Mouse (Mus musculus): ENCODE measurements at regions not wholly inside any gene's neighbourhood (a gene's known extent, or its start where the extent isn't known, plus 50 kb on each side); places are given as distances from the start of the nearest gene placed in this dataset.

- Histone ChIP-seq H3K27me3 (replicated peaks) (no peaks in the 10 kb centered on the region), H3K4me1 (no peaks in the 10 kb centered on the region), H3K36me3 (replicated peaks) (no peaks in the 10 kb centered on the region), H3K9ac (no peak overlapping the region), H3K27ac (no peak overlapping the region), H3K4me3 (no peak overlapping the region), H3K9me3 (no peaks in the 10 kb centered on the region), H3K4me2 (no peak overlapping the region)
- WGBS: 80% methylated on average over 2 of the region's 2 CpGs
- no peak for ATAC-seq (replicated peaks)
Measured at GRCm38 (mm10) chr15:64533169-64533795, 284.2 kb upstream of the Gm21798 start.

- 67% methylated on average over 6 of the region's 6 CpGs for WGBS
- Histone ChIP-seq H3K9me3 (no peaks in the 10 kb centered on the region), H3K4me3 (no peak overlapping the region), H3K9ac (no peak overlapping the region), H3K36me3 (replicated peaks) (no peaks in the 10 kb centered on the region), H3K4me1 (no peaks in the 10 kb centered on the region), H3K4me2 (no peak overlapping the region), H3K27me3 (replicated peaks) (no peaks in the 10 kb centered on the region), H3K27ac (no peak overlapping the region)
- ATAC-seq (replicated peaks): no peak
Measured at GRCm38 (mm10) chr15:64534166-64534565, 283.3 kb upstream of the Gm21798 start.

GRCm38 (mm10) chr15:64535160-64535559, 282.3 kb upstream of the Gm21798 start:
- no peaks in the 10 kb centered on the region for H3K4me1 ChIP-seq
- 91% methylated on average over 2 of the region's 2 CpGs for WGBS
- no peak for ATAC-seq (replicated peaks)
- H3K36me3 ChIP-seq (replicated peaks): no peaks in the 10 kb centered on the region
- no peaks in the 10 kb centered on the region for H3K9me3 ChIP-seq
- no peak overlapping the region for H3K27ac ChIP-seq
- H3K27me3 ChIP-seq (replicated peaks): no peaks in the 10 kb centered on the region
- H3K4me2 ChIP-seq: no peak overlapping the region
- H3K4me3 ChIP-seq: no peak overlapping the region
- H3K9ac ChIP-seq: no peak overlapping the region

- Histone ChIP-seq H3K36me3 (replicated peaks) (no peaks in the 10 kb centered on the region), H3K4me1 (no peaks in the 10 kb centered on the region), H3K9ac (no peak overlapping the region), H3K4me2 (no peak overlapping the region), H3K4me3 (no peak overlapping the region), H3K27ac (no peak overlapping the region), H3K27me3 (replicated peaks) (no peaks in the 10 kb centered on the region), H3K9me3 (no peaks in the 10 kb centered on the region)
- 0 out of 2 replicates have a peak, but pooled peaks have one; percentile 54 for ATAC-seq (replicated peaks)
- WGBS: 71% methylated on average over 3 of the region's 3 CpGs
Measured at GRCm38 (mm10) chr15:64541395-64541794, 276.1 kb upstream of the Gm21798 start.

GRCm38 (mm10) chr15:64542250-64542901, 275.1 kb upstream of the Gm21798 start:
- ATAC-seq (replicated peaks): no peak
- Histone ChIP-seq H3K4me3 (no peak overlapping the region), H3K9ac (no peak overlapping the region), H3K36me3 (replicated peaks) (no peaks in the 10 kb centered on the region), H3K9me3 (no peaks in the 10 kb centered on the region), H3K4me2 (no peak overlapping the region), H3K27me3 (replicated peaks) (no peaks in the 10 kb centered on the region), H3K27ac (no peak overlapping the region), H3K4me1 (no peaks in the 10 kb centered on the region)
- 81% methylated on average over 8 of the region's 8 CpGs for WGBS

GRCm38 (mm10) chr15:64542908-64543307, 274.6 kb upstream of the Gm21798 start:
- ATAC-seq (replicated peaks): no peak
- H3K9me3 ChIP-seq: no peaks in the 10 kb centered on the region
- H3K27ac ChIP-seq: no peak overlapping the region
- WGBS: 94% methylated on average over 1 of the region's 1 CpGs
- no peak overlapping the region for H3K9ac ChIP-seq
- no peaks in the 10 kb centered on the region for H3K4me1 ChIP-seq
- H3K36me3 ChIP-seq (replicated peaks): no peaks in the 10 kb centered on the region
- no peak overlapping the region for H3K4me2 ChIP-seq
- no peak overlapping the region for H3K4me3 ChIP-seq
- no peaks in the 10 kb centered on the region for H3K27me3 ChIP-seq (replicated peaks)

- no peaks in the 10 kb centered on the region for H3K9me3 ChIP-seq
- H3K9ac ChIP-seq: no peak overlapping the region
- no peak overlapping the region for H3K4me2 ChIP-seq
- no peaks in the 10 kb centered on the region for H3K27me3 ChIP-seq (replicated peaks)
- H3K4me1 ChIP-seq: no peaks in the 10 kb centered on the region
- H3K4me3 ChIP-seq: no peak overlapping the region
- no peak for ATAC-seq (replicated peaks)
- no peak overlapping the region for H3K27ac ChIP-seq
- H3K36me3 ChIP-seq (replicated peaks): no peaks in the 10 kb centered on the region
Measured at GRCm38 (mm10) chr15:64546035-64546434, 271.5 kb upstream of the Gm21798 start.

- H3K9me3 ChIP-seq: no peaks in the 10 kb centered on the region
- H3K9ac ChIP-seq: no peak overlapping the region
- no peaks in the 10 kb centered on the region for H3K27me3 ChIP-seq (replicated peaks)
- ATAC-seq (replicated peaks): no peak
- H3K4me3 ChIP-seq: no peak overlapping the region
- no peaks in the 10 kb centered on the region for H3K4me1 ChIP-seq
- 94% methylated on average over 2 of the region's 2 CpGs for WGBS
- no peak overlapping the region for H3K27ac ChIP-seq
- H3K4me2 ChIP-seq: no peak overlapping the region
- no peaks in the 10 kb centered on the region for H3K36me3 ChIP-seq (replicated peaks)
Measured at GRCm38 (mm10) chr15:64557540-64557939, 260.0 kb upstream of the Gm21798 start.

GRCm38 (mm10) chr15:64558220-64558619, 259.3 kb upstream of the Gm21798 start:
- 72% methylated on average over 1 of the region's 1 CpGs for WGBS
- no peak overlapping the region for H3K27ac ChIP-seq
- H3K27me3 ChIP-seq (replicated peaks): no peaks in the 10 kb centered on the region
- H3K4me1 ChIP-seq: no peaks in the 10 kb centered on the region
- H3K9ac ChIP-seq: no peak overlapping the region
- no peak for ATAC-seq (replicated peaks)
- H3K36me3 ChIP-seq (replicated peaks): no peaks in the 10 kb centered on the region
- no peaks in the 10 kb centered on the region for H3K9me3 ChIP-seq
- H3K4me2 ChIP-seq: no peak overlapping the region
- H3K4me3 ChIP-seq: no peak overlapping the region

GRCm38 (mm10) chr15:64562431-64563111, 254.9 kb upstream of the Gm21798 start:
- no peaks in the 10 kb centered on the region for H3K36me3 ChIP-seq (replicated peaks)
- H3K4me2 ChIP-seq: no peak overlapping the region
- 79% methylated on average over 3 of the region's 3 CpGs for WGBS
- H3K27me3 ChIP-seq (replicated peaks): no peaks in the 10 kb centered on the region
- H3K9ac ChIP-seq: no peak overlapping the region
- H3K27ac ChIP-seq: no peak overlapping the region
- no peak overlapping the region for H3K4me3 ChIP-seq
- no peak for ATAC-seq (replicated peaks)
- no peaks in the 10 kb centered on the region for H3K4me1 ChIP-seq
- H3K9me3 ChIP-seq: no peaks in the 10 kb centered on the region

- ATAC-seq (replicated peaks): no peak
- no peak overlapping the region for H3K27ac ChIP-seq
- no peak overlapping the region for H3K9ac ChIP-seq
- no peak overlapping the region for H3K4me3 ChIP-seq
- no peaks in the 10 kb centered on the region for H3K36me3 ChIP-seq (replicated peaks)
- no peaks in the 10 kb centered on the region for H3K27me3 ChIP-seq (replicated peaks)
- 78% methylated on average over 3 of the region's 3 CpGs for WGBS
- H3K4me2 ChIP-seq: no peak overlapping the region
- no peaks in the 10 kb centered on the region for H3K4me1 ChIP-seq
- no peaks in the 10 kb centered on the region for H3K9me3 ChIP-seq
Measured at GRCm38 (mm10) chr15:64564703-64565102, 252.8 kb upstream of the Gm21798 start.

GRCm38 (mm10) chr15:64576891-64577535, 240.5 kb upstream of the Gm21798 start:
- no peak for ATAC-seq (replicated peaks)
- no peaks in the 10 kb centered on the region for H3K9me3 ChIP-seq
- no peak overlapping the region for H3K9ac ChIP-seq
- H3K4me3 ChIP-seq: no peak overlapping the region
- H3K4me1 ChIP-seq: no peaks in the 10 kb centered on the region
- H3K36me3 ChIP-seq (replicated peaks): no peaks in the 10 kb centered on the region
- H3K4me2 ChIP-seq: no peak overlapping the region
- no peaks in the 10 kb centered on the region for H3K27me3 ChIP-seq (replicated peaks)
- no peak overlapping the region for H3K27ac ChIP-seq
- 89% methylated on average over 1 of the region's 1 CpGs for WGBS
